Mouse (Mus musculus) CH12.LX (cell line): Measurements from ENCODE around the gene Rgs5. TPM values are rescaled to one million over a fixed set of nuclear protein-coding genes. Genes with fewer than 3 reads are reported as not detected.

Source experiments
- DNase-seq: peaks from one replicate; pipeline ENCODE4 v3.0.0-alpha.2; 2013; ENCODE audit errors: extremely low read depth
- H3K27ac ChIP-seq: 2 replicates; pipeline ENCODE4 v1.5.1; 2012; ENCODE audit warnings: low read depth, mild to moderate bottlenecking, control low read depth, moderate library complexity; ENCODE audit not compliant: insufficient read depth
- H3K27me3 ChIP-seq: replicated peaks from 2 replicates; pipeline ENCODE3; 2012; ENCODE audit warnings: inconsistent platforms
- H3K36me3 ChIP-seq, 2 experiments: replicated peaks in 1 of 2; 2 replicates each; pipeline versions ENCODE3 to v1.6.1; 2012; ENCODE audit warnings: inconsistent platforms in 1 of 2, low read length in 1 of 2, mild to moderate bottlenecking in 1 of 2, mixed read lengths in 1 of 2, moderate library complexity in 1 of 2; ENCODE audit not compliant: control insufficient read depth in 1 of 2, insufficient read depth in 1 of 2
- H3K4me1 ChIP-seq, 2 experiments: 2 replicates each; pipeline ENCODE4 v1.6.1; 2012; ENCODE audit warnings: inconsistent platforms in 1 of 2, moderate library complexity in 1 of 2; ENCODE audit not compliant: insufficient read depth in 2 of 2, control insufficient read depth in 1 of 2
- H3K4me2 ChIP-seq: 2 replicates; pipeline ENCODE4 v1.6.1; 2012; ENCODE audit warnings: low read depth, mild to moderate bottlenecking, control low read depth; ENCODE audit not compliant: poor library complexity, insufficient read depth, severe bottlenecking
- H3K4me3 ChIP-seq, 3 experiments: fragments of 150-350 bp in 1 of 3; sonication (generic) in 1 of 3; replicated peaks in 1 of 3; 2 replicates each; pipeline versions ENCODE3 to v1.5.1; 2011 to 2012; ENCODE audit warnings: low read depth in 2 of 3, low read length in 2 of 3, mild to moderate bottlenecking in 2 of 3, moderate library complexity in 2 of 3, control low read depth in 1 of 3, improper control_type of control experiment in 1 of 3, inconsistent platforms in 1 of 3, mixed read lengths in 1 of 3; ENCODE audit not compliant: poor library complexity in 1 of 3
- H3K79me2 ChIP-seq: replicated peaks from 2 replicates; pipeline ENCODE4 v1.6.1; 2012; ENCODE audit warnings: mild to moderate bottlenecking, moderate library complexity; ENCODE audit not compliant: control insufficient read depth, poor library complexity, insufficient read depth, severe bottlenecking; ENCODE audit errors: extremely low read depth
- H3K9ac ChIP-seq: 2 replicates; pipeline ENCODE4 v1.6.1; 2012; ENCODE audit warnings: low read depth, mild to moderate bottlenecking, control low read depth, moderate library complexity; ENCODE audit not compliant: insufficient read depth
- H3K9me3 ChIP-seq: replicated peaks from 2 replicates; pipeline ENCODE3; 2012; ENCODE audit warnings: low read length, inconsistent platforms, mixed read lengths
- CHD1 ChIP-seq: IDR thresholded peaks from 2 replicates; pipeline ENCODE4 v1.6.1; 2012; ENCODE audit warnings: low read depth, low read length, improper control_type of control experiment, inconsistent platforms
- CHD2 ChIP-seq: IDR thresholded peaks from 2 replicates; pipeline ENCODE4 v1.6.1; 2011; ENCODE audit warnings: low read length, improper control_type of control experiment
- ELF1 ChIP-seq: IDR thresholded peaks from 2 replicates; pipeline ENCODE4 v1.6.1; 2014; ENCODE audit warnings: low read depth, mild to moderate bottlenecking, inconsistent platforms, low read length, improper control_type of control experiment
- GABPA ChIP-seq: IDR thresholded peaks from 2 replicates; pipeline ENCODE4 v1.6.1; 2012; ENCODE audit warnings: low read depth, low read length, improper control_type of control experiment, inconsistent platforms; ENCODE audit not compliant: insufficient replicate concordance
- JUND ChIP-seq: conservative IDR thresholded peaks from 2 replicates; pipeline ENCODE4 v1.6.1; 2011; ENCODE audit warnings: low read depth, low read length, improper control_type of control experiment
- KAT2A ChIP-seq: IDR thresholded peaks from 2 replicates; pipeline ENCODE4 v1.6.1; 2012; ENCODE audit warnings: low read length, improper control_type of control experiment, inconsistent platforms; ENCODE audit not compliant: insufficient replicate concordance
- MAX ChIP-seq: IDR thresholded peaks from 2 replicates; pipeline ENCODE4 v1.6.1; 2011; ENCODE audit warnings: low read length, improper control_type of control experiment
- MAZ ChIP-seq: IDR thresholded peaks from 2 replicates; pipeline ENCODE4 v1.6.1; 2012; ENCODE audit warnings: low read depth, mild to moderate bottlenecking, inconsistent platforms, low read length, improper control_type of control experiment, moderate library complexity
- MEF2A ChIP-seq: IDR thresholded peaks from 2 replicates; pipeline ENCODE4 v1.6.1; 2014; ENCODE audit warnings: low read depth, mild to moderate bottlenecking, inconsistent platforms, low read length, improper control_type of control experiment, borderline replicate concordance
- MYC ChIP-seq: IDR thresholded peaks from 2 replicates; pipeline ENCODE4 v1.6.1; 2011; ENCODE audit warnings: low read depth, mild to moderate bottlenecking, improper control_type of control experiment, low read length
- NELFE ChIP-seq: IDR thresholded peaks from 2 replicates; pipeline ENCODE4 v1.6.1; 2011; ENCODE audit warnings: low read depth, low read length, improper control_type of control experiment
- PAX5 ChIP-seq: IDR thresholded peaks from 2 replicates; pipeline ENCODE4 v1.6.1; 2012; ENCODE audit warnings: low read length, inconsistent platforms, mixed read lengths
- RAD21 ChIP-seq: IDR thresholded peaks from 2 replicates; pipeline ENCODE4 v1.6.1; 2011; ENCODE audit warnings: low read depth, mild to moderate bottlenecking, low read length, improper control_type of control experiment, moderate library complexity
- TBP ChIP-seq: conservative IDR thresholded peaks from 2 replicates; pipeline ENCODE4 v1.6.1; 2011; ENCODE audit warnings: low read depth, low read length, improper control_type of control experiment
- TCF12 ChIP-seq: IDR thresholded peaks from 2 replicates; pipeline ENCODE4 v1.6.1; 2014; ENCODE audit warnings: low read depth, mild to moderate bottlenecking, inconsistent platforms, low read length, improper control_type of control experiment
- USF1 ChIP-seq: IDR thresholded peaks from 2 replicates; pipeline ENCODE4 v1.6.1; 2014; ENCODE audit warnings: low read depth, mild to moderate bottlenecking, inconsistent platforms, low read length, improper control_type of control experiment
- USF2 ChIP-seq: conservative IDR thresholded peaks from 2 replicates; pipeline ENCODE4 v1.6.1; 2011; ENCODE audit warnings: low read depth, low read length, improper control_type of control experiment
- ZKSCAN1 ChIP-seq: IDR thresholded peaks from 2 replicates; pipeline ENCODE4 v1.6.1; 2012; ENCODE audit warnings: low read depth, inconsistent platforms, low read length, improper control_type of control experiment, borderline replicate concordance
- dilution Hi-C: fragments of 300-500 bp; cut with MboI; formaldehyde crosslinking; loops from 2 replicates; pipeline ENCODE4 v1.14.3; 2020; ENCODE audit warnings: low sequenced_read_pairs; ENCODE audit not compliant: extremely low pct_unique_long_range_greater_than_20kb, extremely low pct_ligation_motif_present
- in situ Hi-C: fragments of 300-500 bp; cut with MboI; formaldehyde crosslinking; loops from 3 replicates; pipeline ENCODE4 v1.14.3; 2019; ENCODE audit warnings: low sequenced_read_pairs, low pct_ligation_motif_present, low pct_unique_long_range_greater_than_20kb, mixed read lengths
- polyA plus RNA-seq: library from polyadenylated mRNA; unstranded; fragments of >175 nt; gene quantifications from 2 replicates; pipeline ENCODE4 v1.2.1, GENCODE M21; 2012; ENCODE audit warnings: low read depth; ENCODE audit not compliant: insufficient read length
- total RNA-seq, 2 experiments: library from RNA; depleted of rRNA; stranded (reverse); fragments of 300-350 nt in 1 of 2; fragments of >200 nt in 1 of 2; gene quantifications; 2 replicates each; pipeline ENCODE4 v1.2.3; 2012 to 2014

Gene Rgs5
- total and polyA plus RNA-seq, 3 experiments, result not detected

GRCm38 (mm10) chr1:169659479-169659878 lies 4.2 kb downstream of the Rgs5 start:
- dilution Hi-C loops, result no loop called here
- in situ Hi-C loops, result loop anchor here (25.0 kb wide), 2 partner anchors 122 to 478 kb away; partner anchors contain the start of gene Nuf2
- H3K9ac ChIP-seq, result no peak overlapping the region

GRCm38 (mm10) chr1:169667328-169667727 lies 12.0 kb downstream of the Rgs5 start:
- no peak for TF ChIP-seq ZKSCAN1
- no peak for TF ChIP-seq RAD21
- TF ChIP-seq MAZ, result no peak
- TF ChIP-seq, all 38 proteins: peak for 0
- Histone ChIP-seq H3K4me2 (no peak overlapping the region), H3K9me3 (no peaks in the 10 kb centered on the region), H3K27ac (no peak overlapping the region), H3K79me2 (no peaks in the 10 kb centered on the region), H3K9ac (no peak overlapping the region), H3K27me3 (peaks cover 21% of the 10 kb centered on the region), H3K4me1 (no peaks in the 10 kb centered on the region), H3K4me3 (no peak overlapping the region), H3K36me3 (no peaks in the 10 kb centered on the region)
- dilution Hi-C loops (no loop called here), in situ Hi-C loops (loop anchor here (25.0 kb wide), 2 partner anchors 130 to 470 kb away; partner anchors contain the start of gene Nuf2)
- no peak for DNase-seq

More at GRCm38 (mm10) chr1:169659479-169659878, 4.2 kb downstream of the Rgs5 start:
- H3K4me3 ChIP-seq, result no peak overlapping the region
- H3K36me3 ChIP-seq, result no peaks in the 10 kb centered on the region
- no peak overlapping the region for H3K4me2 ChIP-seq
- H3K4me1 ChIP-seq, result no peaks in the 10 kb centered on the region
- H3K27me3 ChIP-seq, result peaks cover 33% of the 10 kb centered on the region
- TF ChIP-seq NELFE (no peak), USF2 (no peak), GABPA (no peak), PAX5 (no peak), KAT2A (no peak), TCF12 (no peak), MYC (no peak), TBP (no peak), ZKSCAN1 (no peak), USF1 (no peak), ELF1 (no peak), MEF2A (no peak), CHD2 (no peak), JUND (no peak), CHD1 (no peak), MAX (no peak)
- no peaks in the 10 kb centered on the region for H3K79me2 ChIP-seq
- no peak overlapping the region for H3K27ac ChIP-seq
- no peak for DNase-seq
- no peaks in the 10 kb centered on the region for H3K9me3 ChIP-seq
